Mouse (Mus musculus) heart, embryonic 11.5 days (tissue): ENCODE data around the gene Sh3pxd2a. TPM values are rescaled to one million over a fixed set of nuclear protein-coding genes. Genes with fewer than 3 reads are reported as not detected.

Experiments
- ATAC-seq: fragments of 200-750 bp; cut with Nextera tagmentation; replicated peaks from 2 replicates; pipeline ENCODE4 v1.8.0; 2017; ENCODE audit warnings: moderate library complexity; ENCODE audit not compliant: insufficient number of reproducible peaks, low FRiP score, low TSS enrichment
- H3K27ac ChIP-seq: fragments of 300-500 bp; sonication (generic); 2 replicates; pipeline ENCODE4 v1.5.1; 2014; ENCODE audit warnings: mild to moderate bottlenecking, low read depth, low read length
- H3K27me3 ChIP-seq: fragments of 300-500 bp; sonication (generic); 2 replicates; pipeline ENCODE4 v1.6.1; 2014; ENCODE audit warnings: mild to moderate bottlenecking, low read length, mixed read lengths; ENCODE audit not compliant: control insufficient read depth, insufficient read depth
- H3K36me3 ChIP-seq: fragments of 300-500 bp; sonication (generic); 2 replicates; pipeline ENCODE4 v1.6.1; 2014; ENCODE audit warnings: mild to moderate bottlenecking, low read length, moderate library complexity, mixed read lengths; ENCODE audit not compliant: control insufficient read depth, insufficient read depth
- H3K4me1 ChIP-seq: fragments of 300-500 bp; sonication (generic); 2 replicates; pipeline ENCODE4 v1.6.1; 2014; ENCODE audit warnings: low read length; ENCODE audit not compliant: control insufficient read depth, insufficient read depth
- H3K4me2 ChIP-seq: fragments of 300-500 bp; sonication (generic); 2 replicates; pipeline ENCODE4 v1.6.1; 2014; ENCODE audit warnings: mild to moderate bottlenecking, moderate library complexity
- H3K4me3 ChIP-seq: fragments of 300-500 bp; sonication (generic); 2 replicates; pipeline ENCODE4 v1.5.1; 2014; ENCODE audit warnings: low read depth, low read length
- H3K9ac ChIP-seq: fragments of 300-500 bp; sonication (generic); 2 replicates; pipeline ENCODE4 v1.6.1; 2014; ENCODE audit warnings: mild to moderate bottlenecking, low read depth, low read length, moderate library complexity
- H3K9me3 ChIP-seq: fragments of 300-500 bp; sonication (generic); replicated peaks from 2 replicates; pipeline ENCODE4 v1.6.1; 2016; ENCODE audit warnings: low read length; ENCODE audit not compliant: control insufficient read depth
- WGBS: fragments of 180-500 bp; shearing (Covaris S2); extraction: QIAGEN DNeasy Blood & Tissue Kit; methylation state at CpG from one replicate; pipeline ENCODE4 v1.1.7; 2014; ENCODE audit not compliant: insufficient replicate concordance; 5-methylcytosine and 5-hydroxymethylcytosine counted together
- polyA plus RNA-seq: library from polyadenylated mRNA; unstranded; fragments of >200 nt; fragmentation: Nextera tagmentation; extraction: Ambion mirVana; gene quantifications from 2 replicates; pipeline ENCODE4 v1.2.1, GENCODE M21; 2014

Sh3pxd2a gene
- polyA plus RNA-seq, result 6.9 and 10.1 TPM in 2 replicates

DNA sequence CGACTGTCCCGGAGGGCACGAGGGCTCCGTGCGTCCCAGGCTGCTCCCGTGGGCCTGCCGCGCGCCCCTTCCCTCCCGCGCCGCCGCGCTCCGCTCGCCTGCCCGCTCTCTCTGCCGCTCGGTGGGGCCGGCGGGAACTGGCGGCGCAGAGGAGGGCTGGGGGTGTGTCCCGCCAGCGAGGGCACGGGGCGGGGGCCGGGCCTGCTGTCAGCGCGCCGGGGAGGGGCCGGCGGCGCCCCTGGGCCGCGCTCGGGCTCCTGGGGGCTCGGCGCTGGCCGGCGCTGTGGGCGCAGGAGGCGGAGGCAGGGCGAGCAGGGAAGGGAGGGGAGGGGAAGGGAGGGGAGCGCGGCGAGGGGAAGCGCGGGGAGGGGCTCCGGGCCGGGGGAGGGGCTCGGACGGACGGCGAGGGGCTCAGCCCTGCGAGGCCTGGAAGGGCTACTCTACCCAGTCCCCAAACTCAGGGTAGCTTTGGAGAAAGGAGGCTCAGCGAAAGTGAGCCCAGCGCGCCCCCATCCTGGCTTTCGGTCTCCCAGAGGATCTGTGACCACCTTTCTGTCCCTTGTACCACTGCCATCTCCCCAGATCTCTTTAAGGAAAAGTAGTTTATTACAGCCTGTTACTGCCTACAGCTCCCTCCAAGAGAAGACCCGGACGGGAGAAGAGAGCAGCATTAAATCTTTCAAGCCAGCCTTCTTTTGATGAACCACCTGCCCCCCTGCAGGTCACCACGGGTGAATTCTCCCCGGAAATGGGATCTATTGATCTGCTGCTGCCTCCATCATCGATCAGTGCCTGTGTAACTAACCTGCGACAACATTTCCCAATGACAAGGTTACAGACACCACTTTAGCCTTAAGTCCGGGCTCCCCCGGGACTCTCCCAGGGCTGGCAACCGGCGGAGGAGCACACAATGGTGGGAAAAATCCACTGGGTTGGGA lies at the start of gene Sh3pxd2a:
TSS of gene Sh3pxd2a (minus strand) at position 98 of the 938 bp plus-strand sequence.
- peak within 1 kb of the TSS; percentile 92 for H3K4me2 ChIP-seq
- peak within 1 kb of the TSS; percentile 85 for H3K9ac ChIP-seq
- H3K27me3 ChIP-seq, result no peaks in the 10 kb centered on the region
- H3K36me3 ChIP-seq, result 0 out of 2 replicates have a peak, but pooled peaks cover 2% of the 10 kb centered on the region
- H3K4me1 ChIP-seq, result peaks cover 26% of the 10 kb centered on the region
- H3K4me3 ChIP-seq, result peak within 1 kb of the TSS; percentile 71
- 2% methylated on average over 52 of the region's 70 CpGs for WGBS
- peaks cover 3% of the 10 kb centered on the region; the same call in 1 of the 2 replicates for H3K9me3 ChIP-seq
- H3K27ac ChIP-seq, result peak within 1 kb of the TSS; percentile 89
- ATAC-seq, result peak; percentile 87

DNA sequence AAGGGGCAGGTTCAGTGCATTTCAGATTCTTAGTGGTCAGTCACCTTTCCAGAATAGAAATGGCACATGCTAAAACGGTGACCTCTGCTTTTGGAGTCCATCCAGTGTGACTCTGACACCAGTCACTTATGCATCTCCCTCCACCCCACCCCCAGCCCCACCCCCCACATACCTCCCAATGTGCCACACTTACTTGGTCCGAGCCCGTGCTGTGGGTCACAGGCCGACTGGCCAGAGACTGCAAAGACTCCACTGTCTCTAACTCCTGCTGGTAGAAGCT lies 49.4 kb upstream of the Sh3pxd2a start:
- WGBS, result 50% methylated on average over 4 of the region's 4 CpGs
- Histone ChIP-seq H3K9me3 (no peaks in the 10 kb centered on the region), H3K27me3 (no peaks in the 10 kb centered on the region), H3K36me3 (0 out of 2 replicates have a peak, but pooled peaks cover 3% of the 10 kb centered on the region), H3K27ac (peak overlapping the region; percentile 29; the same call in 1 of the 2 replicates), H3K4me2 (no peak overlapping the region), H3K4me1 (peaks cover 36% of the 10 kb centered on the region), H3K9ac (no peak overlapping the region), H3K4me3 (no peak overlapping the region)
- ATAC-seq, result no peak

DNA sequence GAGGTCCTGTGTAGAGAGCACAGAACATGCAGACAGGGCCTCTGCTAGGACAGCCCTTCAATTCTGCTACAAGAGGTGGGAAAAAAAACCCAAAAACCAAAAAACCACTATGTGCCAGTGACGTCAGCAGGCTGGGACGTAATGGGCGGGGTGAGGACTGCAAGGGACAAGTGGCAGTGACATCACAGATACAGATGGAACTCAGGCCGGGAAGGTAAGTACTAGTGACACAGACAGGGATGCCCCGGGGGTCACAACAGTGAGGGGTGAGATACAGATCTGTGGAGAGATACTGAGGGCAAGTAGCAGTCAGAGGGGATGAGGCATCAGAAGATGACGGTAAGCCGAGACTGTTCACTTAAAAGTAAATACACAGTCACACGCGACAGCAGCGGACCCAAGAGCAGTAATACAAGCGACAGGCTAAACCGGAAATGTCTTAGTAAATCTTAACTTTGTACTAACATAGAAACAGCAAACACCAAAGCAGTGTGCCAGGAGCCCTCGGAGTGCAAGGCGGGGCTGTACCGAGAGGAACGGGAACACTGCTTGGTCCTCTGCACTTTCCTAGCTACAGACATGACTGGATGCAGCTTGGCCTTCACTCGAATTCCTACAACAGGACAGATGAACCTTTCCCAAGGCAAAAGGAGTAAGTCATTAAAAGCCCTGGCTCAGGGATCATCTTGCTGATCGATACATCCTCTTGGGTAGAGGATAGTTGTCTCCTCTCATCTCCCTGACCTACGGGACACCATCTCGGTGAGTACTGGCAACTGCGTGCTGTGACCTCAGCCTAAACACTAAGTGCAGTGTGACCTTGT lies 48.8 kb upstream of the Sh3pxd2a start:
- 0 out of 2 replicates have a peak, but pooled peaks cover 3% of the 10 kb centered on the region for H3K36me3 ChIP-seq
- peaks cover 41% of the 10 kb centered on the region for H3K4me1 ChIP-seq
- H3K4me2 ChIP-seq, result no peak overlapping the region
- ATAC-seq, result no peak
- no peaks in the 10 kb centered on the region for H3K27me3 ChIP-seq
- H3K9ac ChIP-seq, result no peak overlapping the region
- H3K4me3 ChIP-seq, result no peak overlapping the region
- 78% methylated on average over 21 of the region's 21 CpGs for WGBS
- no peaks in the 10 kb centered on the region for H3K9me3 ChIP-seq
- peak overlapping the region; percentile 29; the same call in 1 of the 2 replicates for H3K27ac ChIP-seq

DNA sequence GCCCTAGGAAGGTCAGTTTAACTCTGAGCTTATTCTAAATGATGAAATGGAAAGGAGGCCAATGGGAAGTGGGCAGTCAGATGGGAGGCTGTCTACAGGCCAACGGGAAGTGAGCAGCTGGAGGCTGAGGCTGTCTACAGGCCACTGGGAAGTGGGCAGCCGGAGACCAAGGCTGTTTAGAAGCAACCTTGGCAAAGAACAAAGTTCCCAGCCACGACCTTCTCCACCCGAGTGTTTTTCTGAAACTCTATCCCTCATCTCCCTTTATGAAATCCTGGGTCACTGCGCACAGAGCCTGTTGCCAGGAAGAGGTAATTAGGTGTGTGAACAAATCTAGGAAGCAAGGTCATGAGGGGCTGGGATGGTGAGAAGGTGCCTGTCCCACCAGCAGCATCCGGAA lies 47.8 kb upstream of the Sh3pxd2a start:
- H3K27ac ChIP-seq, result no peak overlapping the region
- no peak overlapping the region for H3K9ac ChIP-seq
- ATAC-seq, result no peak
- no peak overlapping the region for H3K4me3 ChIP-seq
- WGBS, result 75% methylated on average over 6 of the region's 6 CpGs
- no peak overlapping the region for H3K4me2 ChIP-seq
- no peaks in the 10 kb centered on the region for H3K27me3 ChIP-seq
- H3K9me3 ChIP-seq, result no peaks in the 10 kb centered on the region
- 0 out of 2 replicates have a peak, but pooled peaks cover 3% of the 10 kb centered on the region for H3K36me3 ChIP-seq
- peaks cover 42% of the 10 kb centered on the region for H3K4me1 ChIP-seq

DNA sequence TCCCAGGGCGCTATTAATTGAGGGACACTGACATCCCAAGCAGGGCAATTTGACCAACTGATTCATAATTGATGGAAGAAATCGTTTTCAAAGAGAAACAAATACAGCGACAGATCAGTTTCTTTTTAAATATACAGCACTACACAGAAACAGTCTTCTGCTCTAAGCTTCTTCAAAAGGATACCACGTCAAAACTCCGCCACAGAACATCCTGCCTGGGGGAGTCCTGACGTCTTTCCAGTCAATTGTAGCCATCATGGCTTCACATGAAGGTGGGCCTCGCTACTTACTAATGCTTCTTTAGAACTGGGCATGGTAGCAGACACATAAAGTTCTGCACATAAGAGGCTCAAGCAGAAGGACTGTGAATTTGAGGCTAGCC lies 47.1 kb upstream of the Sh3pxd2a start:
- WGBS, result 76% methylated on average over 7 of the region's 7 CpGs
- no peaks in the 10 kb centered on the region for H3K27me3 ChIP-seq
- no peak for ATAC-seq
- no peak overlapping the region for H3K4me2 ChIP-seq
- H3K9me3 ChIP-seq, result no peaks in the 10 kb centered on the region
- H3K4me1 ChIP-seq, result peaks cover 42% of the 10 kb centered on the region
- H3K27ac ChIP-seq, result peak overlapping the region; percentile 88
- no peak overlapping the region for H3K4me3 ChIP-seq
- no peak overlapping the region for H3K9ac ChIP-seq
- H3K36me3 ChIP-seq, result 0 out of 2 replicates have a peak, but pooled peaks cover 3% of the 10 kb centered on the region

DNA sequence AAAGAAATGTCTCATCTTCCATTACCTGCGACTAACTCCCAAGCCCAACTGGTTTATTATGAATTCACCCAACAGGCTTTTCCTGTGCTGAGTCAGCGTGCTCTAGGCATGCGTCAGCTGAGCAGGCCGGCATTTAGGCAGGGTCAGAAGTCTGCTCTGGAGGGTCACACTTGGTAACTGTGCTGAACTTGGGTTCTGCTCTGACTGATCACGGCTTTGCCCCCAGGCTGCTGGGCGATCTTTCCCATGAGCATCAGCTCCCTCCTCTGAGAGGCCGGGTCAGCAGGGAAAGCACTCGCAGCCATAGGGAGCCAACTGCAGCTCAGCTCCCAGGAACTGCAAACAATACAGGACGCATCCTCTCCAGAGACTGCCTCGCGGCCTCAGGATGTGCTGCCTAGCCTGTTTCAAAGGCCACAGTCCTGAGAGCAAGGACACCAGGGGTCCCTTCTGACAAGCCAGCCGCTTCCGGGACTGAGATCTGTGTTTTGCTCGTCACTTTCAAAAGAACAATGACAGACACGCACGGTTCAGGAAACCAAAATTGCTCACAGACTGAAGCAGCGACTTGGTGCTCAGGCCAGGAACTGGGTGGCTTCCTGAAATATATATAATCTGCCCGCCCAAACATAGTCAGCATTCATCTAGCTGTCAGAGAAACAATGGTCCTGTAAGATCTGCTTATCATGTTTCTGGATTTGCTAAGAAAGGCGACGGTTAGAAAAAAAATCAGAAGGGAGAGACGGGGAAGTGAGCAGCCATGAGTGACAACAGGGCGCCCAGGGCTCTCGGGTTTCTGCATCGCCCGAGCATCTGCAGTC lies 46.5 kb upstream of the Sh3pxd2a start:
- Histone ChIP-seq H3K9me3 (no peaks in the 10 kb centered on the region), H3K36me3 (0 out of 2 replicates have a peak, but pooled peaks cover 3% of the 10 kb centered on the region), H3K4me1 (peaks cover 42% of the 10 kb centered on the region), H3K27me3 (no peaks in the 10 kb centered on the region), H3K4me2 (peak overlapping the region; percentile 17), H3K27ac (peak overlapping the region; percentile 88), H3K4me3 (no peak overlapping the region), H3K9ac (peak overlapping the region; percentile 56)
- ATAC-seq, result no peak
- 42% methylated on average over 25 of the region's 25 CpGs for whole genome bisulfite sequencing

DNA sequence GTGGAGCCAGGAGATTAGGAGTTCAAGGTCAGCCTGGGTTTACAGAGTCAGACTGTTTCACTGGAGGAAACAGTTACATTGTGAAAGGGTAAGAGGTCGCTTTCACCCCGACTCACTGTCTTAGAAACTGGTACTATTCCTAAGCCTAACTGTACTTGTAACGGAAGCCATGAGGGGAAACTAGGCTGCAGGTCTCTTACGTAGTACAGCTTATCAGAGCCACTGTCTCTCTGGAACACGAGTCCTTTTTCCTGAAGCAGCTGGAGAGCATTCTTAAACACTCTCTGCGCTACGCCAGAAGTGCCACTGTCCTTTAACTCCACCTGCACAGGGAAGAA lies 45.9 kb upstream of the Sh3pxd2a start:
- 0 out of 2 replicates have a peak, but pooled peaks cover 2% of the 10 kb centered on the region for H3K36me3 ChIP-seq
- peaks cover 42% of the 10 kb centered on the region for H3K4me1 ChIP-seq
- no peak for ATAC-seq
- 56% methylated on average over 7 of the region's 7 CpGs for WGBS
- H3K27ac ChIP-seq, result peak overlapping the region; percentile 88
- H3K4me3 ChIP-seq, result no peak overlapping the region
- H3K27me3 ChIP-seq, result no peaks in the 10 kb centered on the region
- H3K9me3 ChIP-seq, result no peaks in the 10 kb centered on the region
- peak overlapping the region; percentile 17; the same call in 1 of the 2 replicates for H3K4me2 ChIP-seq
- H3K9ac ChIP-seq, result no peak overlapping the region

DNA sequence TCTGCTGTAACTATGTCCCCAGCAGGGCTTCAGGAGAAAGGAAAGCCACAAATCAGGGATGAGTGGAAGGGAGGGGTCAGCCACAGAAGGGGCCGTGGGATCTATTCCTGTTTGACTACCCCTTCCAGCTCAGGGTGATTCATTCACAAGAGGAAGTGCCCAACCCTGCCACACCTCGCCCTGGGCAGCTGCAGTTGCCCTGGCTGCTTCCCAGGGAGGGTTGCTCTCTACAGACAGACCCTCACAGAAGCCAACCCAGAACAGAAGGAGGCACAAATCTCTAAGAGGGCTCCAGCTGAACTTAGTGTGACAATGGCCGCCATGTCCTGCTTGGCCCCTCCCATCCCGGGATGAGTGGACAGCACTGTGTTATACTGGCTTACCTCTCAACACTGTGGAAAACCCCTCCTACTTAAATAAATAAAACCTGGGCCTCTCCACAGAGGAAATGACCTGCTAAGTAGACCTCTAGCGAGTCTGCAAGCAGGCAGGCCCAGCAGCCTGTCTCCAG lies 44.6 kb upstream of the Sh3pxd2a start:
- H3K27ac ChIP-seq, result peak overlapping the region; percentile 50; the same call in 1 of the 2 replicates
- H3K27me3 ChIP-seq, result no peaks in the 10 kb centered on the region
- no peaks in the 10 kb centered on the region for H3K9me3 ChIP-seq
- H3K4me3 ChIP-seq, result no peak overlapping the region
- no peak overlapping the region for H3K4me2 ChIP-seq
- H3K36me3 ChIP-seq, result no peaks in the 10 kb centered on the region
- WGBS, result 57% methylated on average over 5 of the region's 5 CpGs
- H3K9ac ChIP-seq, result no peak overlapping the region
- H3K4me1 ChIP-seq, result peaks cover 39% of the 10 kb centered on the region
- ATAC-seq, result no peak; the same call in 1 of the 2 replicates
